Mouse (Mus musculus) olfactory bulb, adult 2 months (tissue): Measurements from ENCODE around the gene Ppp1r1b.

Source experiments
- CTCF ChIP-seq: fragments of 200-500 bp; IDR thresholded peaks from 2 replicates; pipeline ENCODE4 v1.5.1; 2012; ENCODE audit warnings: low read depth, mild to moderate bottlenecking, low read length, moderate library complexity; ENCODE audit not compliant: insufficient read depth
- POLR2A ChIP-seq: fragments of 200-500 bp; IDR thresholded peaks from 2 replicates; pipeline ENCODE4 v1.6.1; 2012; ENCODE audit warnings: mild to moderate bottlenecking, low read depth, low read length, moderate library complexity; ENCODE audit not compliant: insufficient read depth

DNA sequence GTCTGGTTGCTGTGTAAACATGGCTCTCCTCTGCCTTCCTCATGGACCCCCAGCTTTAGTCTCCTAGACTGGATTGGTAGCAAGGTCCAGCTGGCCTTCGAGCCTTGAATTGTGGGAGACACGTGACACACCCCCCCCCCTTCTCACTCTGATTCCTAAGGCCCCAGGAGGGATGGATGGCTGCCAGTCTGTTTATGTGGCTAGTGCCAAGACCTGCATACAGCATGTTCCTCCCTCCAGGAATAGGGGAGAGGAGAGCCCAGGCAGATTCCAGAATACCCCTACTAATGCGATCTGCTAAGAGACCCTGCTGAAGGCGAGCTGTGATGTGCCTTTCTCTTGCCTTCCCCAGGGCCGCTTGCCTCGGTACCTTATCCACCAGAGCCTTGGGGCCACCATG is 31.9 kb downstream of the Ppp1r1b start:
- TF ChIP-seq POLR2A (no peak), CTCF (no peak)
